Mouse (Mus musculus) kidney, postnatal 10 days (tissue): ENCODE results near the gene Tmem50a.

ENCODE experiments used
- DNase-seq: peaks from one replicate; pipeline ENCODE4 v3.0.0; 2021; ENCODE audit warnings: mixed read lengths

The Tmem50a gene

GRCm38 (mm10) chr4:134871477-134871876 is 43.3 kb downstream of the Tmem50a start:
- DNase-seq = no peak

- DNase-seq = no peak
Observed at GRCm38 (mm10) chr4:134869815-134870375, 44.9 kb downstream of the Tmem50a start.

DNA sequence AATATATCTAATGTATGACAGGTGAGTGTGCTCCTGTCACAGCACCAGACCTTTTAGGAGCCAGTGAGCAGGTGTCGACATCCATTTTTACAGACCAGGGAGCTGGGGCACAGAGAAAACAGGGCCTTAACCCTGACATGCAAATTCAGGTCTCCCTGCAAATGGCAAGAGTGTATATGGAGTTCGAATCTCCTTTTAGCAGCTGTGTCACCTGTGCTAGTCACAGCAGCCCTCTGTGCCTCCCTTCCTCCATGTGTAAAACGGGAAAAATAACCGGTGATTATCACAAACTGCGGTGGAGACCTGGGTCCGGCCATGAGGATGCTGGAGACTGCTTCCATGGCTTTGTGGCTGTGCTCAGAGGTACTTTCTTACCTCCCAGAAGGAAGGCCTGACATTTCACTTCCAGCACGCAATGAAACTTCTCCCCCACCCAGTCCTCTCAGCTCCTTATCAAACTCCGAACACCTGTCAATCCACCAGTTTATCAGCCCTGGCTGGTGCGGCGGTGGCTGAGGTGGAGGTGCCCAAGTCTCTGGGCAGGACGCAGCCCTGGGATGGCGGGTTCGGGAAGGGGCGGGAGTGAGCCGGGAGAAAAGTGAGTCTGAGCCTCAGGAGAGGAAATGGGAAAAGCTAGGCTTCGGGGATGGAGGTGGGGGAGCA is 45.6 kb downstream of the Tmem50a start:
- peak; percentile 42 for DNase-seq

DNA sequence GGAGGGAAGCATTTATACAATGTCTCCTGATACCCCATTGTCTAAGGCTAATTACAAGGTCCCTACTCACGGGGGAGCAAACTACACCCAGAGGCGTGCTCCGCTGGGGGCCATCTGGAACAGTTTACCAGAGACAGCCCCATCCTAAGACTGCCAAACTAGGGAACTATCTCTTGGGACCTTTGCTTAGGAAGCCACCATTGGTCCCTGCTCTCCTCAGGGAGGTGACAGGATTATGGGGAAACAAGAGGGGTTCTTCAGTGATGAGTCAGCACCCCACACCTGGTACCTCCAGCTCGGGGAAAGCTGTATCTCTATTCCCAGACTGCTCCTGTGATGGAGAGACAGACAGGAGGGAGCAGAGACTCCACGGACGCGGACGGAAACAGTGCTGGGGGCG is 46.3 kb downstream of the Tmem50a start:
- no peak for DNase-seq

DNA sequence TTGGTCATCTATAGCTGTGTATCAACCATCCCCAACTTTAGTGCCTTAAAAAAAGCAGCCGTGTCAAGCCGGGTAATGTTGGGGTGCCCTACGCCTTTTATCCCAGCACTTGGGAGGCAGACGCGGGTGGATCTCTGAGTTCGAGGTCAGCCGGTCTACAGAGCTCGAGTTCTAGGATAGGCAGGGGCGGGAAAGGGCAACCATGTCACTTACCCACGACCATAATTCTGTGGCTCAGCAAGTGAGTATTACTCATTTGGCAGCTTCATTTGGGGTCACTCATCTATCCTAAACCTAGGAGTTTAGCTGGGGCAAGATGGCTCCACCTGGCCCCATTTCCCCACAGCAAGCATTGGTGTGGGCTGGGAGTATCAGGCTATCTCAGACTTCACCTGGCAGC is 46.8 kb downstream of the Tmem50a start:
- no peak for DNase-seq

- no peak for DNase-seq
Observed at GRCm38 (mm10) chr4:134867661-134868060, 47.2 kb downstream of the Tmem50a start.

GRCm38 (mm10) chr4:134867213-134867612 is 47.6 kb downstream of the Tmem50a start:
- no peak for DNase-seq

DNA sequence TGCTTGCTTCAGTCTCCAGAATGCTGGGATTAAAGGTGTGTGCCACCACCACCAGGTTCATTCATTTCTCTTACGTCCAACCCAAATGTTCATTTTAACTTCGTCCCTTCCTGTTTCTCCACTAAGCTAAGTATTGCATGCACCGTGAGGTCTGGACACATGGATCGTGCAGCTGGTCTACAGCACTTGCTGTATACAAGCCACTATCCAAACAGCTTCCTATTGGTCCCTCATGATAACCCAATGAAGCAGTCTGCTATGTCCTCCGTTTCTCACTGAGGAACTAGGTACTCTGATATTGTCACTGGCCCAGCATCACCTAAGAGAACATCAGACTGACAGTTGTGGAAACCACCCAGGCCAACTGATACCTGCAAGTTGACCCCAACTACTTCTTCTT is 49.0 kb downstream of the Tmem50a start:
- DNase-seq = no peak

GRCm38 (mm10) chr4:134865340-134865739 is 49.5 kb downstream of the Tmem50a start:
- DNase-seq = no peak

DNA sequence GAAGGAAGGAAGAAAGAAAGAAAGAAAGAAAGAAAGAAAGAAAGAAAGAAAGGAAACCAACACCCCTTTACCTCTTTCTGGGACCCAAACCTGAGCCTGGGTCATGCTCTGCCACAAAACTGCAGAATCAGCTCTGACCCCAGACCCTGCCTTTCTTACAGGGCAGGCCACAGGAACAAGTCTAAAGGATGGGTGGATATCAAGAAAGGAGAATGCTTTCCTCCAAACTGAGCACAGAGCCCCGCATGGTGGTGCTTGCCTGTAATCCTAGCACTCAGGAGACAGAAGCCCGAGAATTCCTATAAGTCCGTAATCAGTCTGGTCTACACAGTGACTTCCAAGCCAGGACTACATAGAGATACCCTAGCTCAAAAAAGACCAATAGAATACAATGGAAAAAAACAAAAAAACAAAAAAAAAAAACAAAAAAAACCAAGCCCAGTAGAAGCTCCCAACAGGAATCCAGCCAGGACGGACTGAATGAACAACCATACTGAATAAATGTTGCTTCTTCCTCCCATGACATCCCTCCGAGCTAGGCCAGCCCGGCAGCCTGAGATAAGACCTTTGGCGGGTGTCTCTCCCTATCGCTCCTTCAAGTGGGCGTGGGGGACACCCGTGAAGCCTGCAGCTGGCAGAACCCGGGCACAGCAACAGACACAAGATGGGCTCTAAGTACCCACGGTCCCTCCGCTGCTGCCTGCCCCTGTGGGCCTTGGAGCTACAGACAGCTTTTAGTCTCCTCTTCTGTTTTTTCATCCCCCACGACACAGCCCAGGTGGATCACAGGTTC is 50.7 kb downstream of the Tmem50a start, which contains the start of gene Rhd:
Rhd (plus strand) TSS at position 600 of the 793 bp plus-strand sequence.
- DNase-seq = no peak

GRCm38 (mm10) chr4:134862996-134863395 is 51.8 kb downstream of the Tmem50a start:
- DNase-seq = no peak

DNA sequence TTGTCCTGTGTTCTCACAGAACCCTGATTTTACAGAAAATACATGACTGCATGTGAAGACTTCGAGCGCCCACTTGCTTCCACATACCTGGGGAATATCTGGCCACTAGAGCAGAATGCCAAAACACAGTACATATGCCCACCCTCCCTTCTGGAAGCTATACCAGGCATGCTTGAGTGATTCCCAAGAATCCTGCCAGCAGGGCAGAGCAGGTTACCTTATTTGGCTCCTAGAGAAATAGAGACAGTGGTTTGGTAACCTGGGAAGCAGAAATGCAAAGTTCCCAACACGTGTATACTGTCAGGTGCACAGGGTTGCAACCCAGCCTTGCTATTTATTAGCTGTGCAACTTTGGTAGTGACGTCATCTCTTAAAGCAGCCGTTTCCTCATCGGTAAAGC is 52.9 kb downstream of the Tmem50a start:
- peak; percentile 34 for DNase-seq

DNA sequence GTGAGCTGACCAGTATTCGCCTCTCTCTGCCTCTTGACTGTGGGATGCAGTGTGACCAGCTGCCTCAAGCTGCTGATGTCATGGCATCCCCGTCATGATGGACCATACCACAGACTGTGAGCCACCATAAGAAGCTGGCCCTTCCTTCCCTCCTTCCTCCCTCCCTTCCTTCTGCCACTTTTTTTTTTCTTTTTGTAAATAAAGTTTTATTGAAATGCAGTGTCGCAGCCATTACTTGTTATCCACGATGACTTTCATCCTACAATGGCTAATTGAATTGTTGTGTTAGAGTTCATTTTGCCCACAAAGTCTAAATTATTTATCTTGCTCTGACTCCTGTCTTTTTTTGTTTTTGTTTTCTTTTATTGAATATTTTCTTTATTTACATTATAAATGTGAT is 56.3 kb downstream of the Tmem50a start:
- DNase-seq = no peak

DNA sequence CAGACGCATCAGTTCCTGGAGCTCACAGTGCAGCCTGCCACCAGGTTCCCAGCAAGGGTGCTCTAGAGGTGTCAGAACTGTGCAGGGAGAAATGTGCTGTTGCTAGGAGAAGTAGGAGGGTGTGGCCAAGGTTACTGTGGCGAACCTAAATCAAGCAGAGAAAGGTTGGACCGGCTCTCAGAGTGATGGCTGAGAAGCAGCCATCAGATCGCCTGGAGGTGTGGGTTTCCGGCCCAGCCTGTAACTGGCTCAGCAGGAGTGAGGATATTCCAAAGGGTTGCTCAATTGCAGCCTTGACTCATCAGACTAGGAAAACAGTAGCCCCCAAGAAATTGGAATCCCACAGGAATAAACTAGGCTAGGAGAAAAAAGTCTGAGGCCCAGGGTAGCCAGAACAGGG is 58.3 kb downstream of the Tmem50a start:
- DNase-seq = no peak

DNA sequence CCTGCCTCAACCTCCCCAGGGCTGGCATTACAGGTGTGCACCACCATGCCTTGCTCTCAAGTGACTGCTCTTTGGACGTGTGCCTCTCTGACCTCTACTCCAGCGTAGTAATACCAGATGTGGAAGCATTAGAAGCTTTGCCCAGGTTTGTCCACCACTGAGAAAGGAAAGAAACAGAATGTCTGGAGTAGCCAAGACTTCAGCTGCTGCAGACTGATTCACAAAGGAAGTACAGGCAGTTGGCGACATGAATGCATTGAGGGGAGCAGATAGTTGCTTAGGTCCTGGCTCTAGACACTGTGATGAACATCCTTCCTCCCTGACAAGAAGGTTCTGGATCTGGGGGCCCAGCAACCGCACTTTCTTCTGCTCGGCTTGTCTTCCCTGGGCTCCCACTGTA is 58.8 kb downstream of the Tmem50a start:
- DNase-seq = no peak

GRCm38 (mm10) chr4:134855371-134855770 is 59.5 kb downstream of the Tmem50a start:
- DNase-seq = no peak

- DNase-seq = peak; percentile 96
Observed at GRCm38 (mm10) chr4:134853637-134854485, 61.0 kb downstream of the Tmem50a start.

DNA sequence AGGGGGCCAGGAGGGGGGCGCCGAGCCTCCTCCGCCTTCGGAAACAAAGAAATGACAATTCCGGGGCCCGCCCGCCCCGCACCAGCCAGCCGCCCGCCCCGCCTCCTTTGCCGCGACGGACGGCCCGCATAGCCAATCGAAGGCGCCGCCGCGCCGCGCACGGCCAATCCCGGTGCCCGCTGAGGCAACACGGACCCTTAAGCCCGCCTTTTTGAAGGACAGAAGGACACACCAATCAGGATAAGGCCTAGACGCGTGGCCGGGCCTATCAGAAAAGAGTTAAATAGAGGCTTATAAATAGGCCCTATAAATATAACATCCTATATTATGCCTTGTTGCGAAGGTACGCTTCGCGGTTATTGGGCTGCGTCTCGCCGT is 61.6 kb downstream of the Tmem50a start, which contains the start of gene Maco1:
Maco1 (minus strand) TSS at position 87 of the 378 bp plus-strand sequence.
- peak; percentile 99 for DNase-seq

DNA sequence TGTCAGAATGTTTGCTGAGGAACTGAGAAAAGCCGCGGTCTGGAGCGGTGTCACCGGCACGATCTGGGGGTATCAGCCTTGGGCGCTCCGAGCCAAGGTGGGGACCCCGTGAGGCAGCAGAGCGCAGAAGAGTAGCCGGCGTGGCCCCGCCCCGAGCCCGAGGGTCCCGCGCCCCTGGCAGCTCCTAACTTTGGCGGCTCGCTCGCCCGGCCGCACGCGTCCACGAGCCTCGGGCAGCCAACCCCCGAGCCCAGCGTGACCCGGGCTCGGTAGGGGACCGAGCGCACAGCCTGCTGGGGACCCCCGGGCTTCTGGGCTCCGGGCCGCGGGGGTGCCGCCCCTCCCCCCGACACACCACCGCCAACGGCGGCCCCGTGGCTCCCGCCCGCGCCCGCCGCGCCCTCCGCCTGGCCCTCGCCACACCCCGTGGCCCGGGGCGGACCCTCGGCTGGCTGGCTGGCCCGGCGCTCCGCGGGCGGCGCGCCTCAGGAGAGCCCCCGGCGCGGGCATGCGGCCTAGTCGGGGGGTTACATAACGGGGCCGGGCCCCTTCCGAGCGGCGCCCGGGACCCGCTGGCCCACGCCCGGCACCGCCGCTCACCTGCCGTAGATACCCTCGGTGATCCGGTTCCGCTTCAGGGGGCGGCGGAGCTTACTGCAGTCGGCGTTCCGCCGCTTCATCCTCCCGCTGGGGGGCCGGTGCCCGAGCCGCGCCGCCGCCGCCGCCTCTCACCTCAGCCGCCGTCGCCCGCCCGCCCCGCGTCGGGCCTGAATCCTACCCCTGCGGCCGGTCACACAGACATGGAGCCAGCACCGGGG is 62.2 kb downstream of the Tmem50a start:
- peak; percentile 69 for DNase-seq

DNA sequence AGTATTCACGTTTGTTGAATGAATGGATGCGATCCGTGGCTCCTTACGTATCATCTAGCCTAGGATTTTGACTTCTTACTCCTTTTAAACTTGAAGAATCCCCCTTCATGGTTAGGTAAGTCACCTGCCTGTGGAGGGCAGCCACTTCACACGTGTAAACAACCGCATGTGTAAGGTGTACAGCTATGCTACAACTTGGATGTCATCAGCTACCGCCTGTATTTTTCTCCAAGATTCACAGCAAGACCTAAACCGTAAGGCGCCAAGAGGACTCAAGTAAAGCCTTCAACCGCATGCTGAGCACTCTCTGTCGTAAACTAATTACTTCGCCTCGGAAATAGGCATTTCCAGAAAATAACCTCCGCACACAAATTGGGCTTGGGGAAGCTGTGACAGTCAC is 62.9 kb downstream of the Tmem50a start:
- no peak for DNase-seq

DNA sequence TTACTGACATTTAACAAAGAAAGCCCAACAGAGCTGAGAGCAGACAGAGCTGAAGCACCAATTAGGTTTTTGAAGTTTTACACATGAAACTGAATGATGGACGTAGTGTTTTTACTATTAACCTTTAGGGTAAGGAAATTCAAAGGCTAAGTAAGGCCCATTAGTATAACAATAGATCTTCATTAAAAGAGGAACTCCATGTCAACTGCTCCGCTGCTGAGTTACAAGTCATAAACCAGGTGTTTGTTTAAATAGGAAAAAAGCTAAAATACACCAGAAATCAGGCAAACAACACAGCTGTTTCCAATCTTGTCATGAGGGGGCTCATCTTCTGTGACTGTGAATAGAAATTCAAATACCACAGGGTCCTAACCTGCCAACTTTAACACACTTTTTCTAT is 63.6 kb downstream of the Tmem50a start:
- no peak for DNase-seq

GRCm38 (mm10) chr4:134850551-134850950 is 64.3 kb downstream of the Tmem50a start:
- DNase-seq = no peak
